Mouse (Mus musculus) hindbrain, embryonic 13.5 days (tissue): ENCODE results near the gene 2410015M20Rik. TPM values are rescaled to one million over a fixed set of nuclear protein-coding genes. Genes with fewer than 3 reads are reported as not detected.
A peak's percentile ranks its signal among the peaks of the same experiment; 100 is the strongest.
"Not testable (repeated sequence)": the region's sequence is repeated elsewhere in the genome, so short reads cannot be mapped to it uniquely, and the experiment has no call there.

Experiments
- ATAC-seq: fragments of 200-750 bp; cut with Nextera tagmentation; 2 replicates; pipeline ENCODE4 v1.8.0; 2017; ENCODE audit warnings: moderate TSS enrichment; ENCODE audit not compliant: low FRiP score
- H3K27ac ChIP-seq: fragments of 300-500 bp; sonication (generic); 2 replicates; pipeline ENCODE4 v1.5.1; 2015; ENCODE audit warnings: inconsistent platforms, mild to moderate bottlenecking, moderate library complexity
- H3K27me3 ChIP-seq: fragments of 300-500 bp; sonication (generic); 2 replicates; pipeline ENCODE4 v1.6.1; 2015; ENCODE audit warnings: mild to moderate bottlenecking, inconsistent platforms
- H3K36me3 ChIP-seq: fragments of 300-500 bp; sonication (generic); 2 replicates; pipeline ENCODE4 v1.6.1; 2015; ENCODE audit warnings: mild to moderate bottlenecking, inconsistent platforms
- H3K4me1 ChIP-seq: fragments of 300-500 bp; sonication (generic); replicated peaks from 2 replicates; pipeline ENCODE4 v1.6.1; 2015; ENCODE audit warnings: inconsistent platforms
- H3K4me2 ChIP-seq: fragments of 300-500 bp; sonication (generic); 2 replicates; pipeline ENCODE4 v1.6.1; 2015; ENCODE audit warnings: inconsistent platforms, mild to moderate bottlenecking, moderate library complexity
- H3K4me3 ChIP-seq: fragments of 300-500 bp; sonication (generic); 2 replicates; pipeline ENCODE4 v1.5.1; 2015; ENCODE audit warnings: mild to moderate bottlenecking, inconsistent platforms
- H3K9ac ChIP-seq: fragments of 300-500 bp; sonication (generic); 2 replicates; pipeline ENCODE4 v1.6.1; 2015; ENCODE audit warnings: mild to moderate bottlenecking, inconsistent platforms
- H3K9me3 ChIP-seq: fragments of 300-500 bp; sonication (generic); 2 replicates; pipeline ENCODE4 v1.6.1; 2016; ENCODE audit warnings: inconsistent platforms
- WGBS: fragments of 180-500 bp; shearing (Covaris S2); methylation state at CpG from one replicate; pipeline ENCODE4 v1.1.7; 2015; 5-methylcytosine and 5-hydroxymethylcytosine counted together
- polyA plus RNA-seq: library from polyadenylated mRNA; unstranded; fragments of >200 nt; fragmentation: Nextera tagmentation; extraction: Ambion mirVana; gene quantifications from 2 replicates; pipeline ENCODE4 v1.2.1, GENCODE M21; 2015

2410015M20Rik gene
- polyA plus RNA-seq, 1 experiment from 2014 or later: 212 TPM

DNA sequence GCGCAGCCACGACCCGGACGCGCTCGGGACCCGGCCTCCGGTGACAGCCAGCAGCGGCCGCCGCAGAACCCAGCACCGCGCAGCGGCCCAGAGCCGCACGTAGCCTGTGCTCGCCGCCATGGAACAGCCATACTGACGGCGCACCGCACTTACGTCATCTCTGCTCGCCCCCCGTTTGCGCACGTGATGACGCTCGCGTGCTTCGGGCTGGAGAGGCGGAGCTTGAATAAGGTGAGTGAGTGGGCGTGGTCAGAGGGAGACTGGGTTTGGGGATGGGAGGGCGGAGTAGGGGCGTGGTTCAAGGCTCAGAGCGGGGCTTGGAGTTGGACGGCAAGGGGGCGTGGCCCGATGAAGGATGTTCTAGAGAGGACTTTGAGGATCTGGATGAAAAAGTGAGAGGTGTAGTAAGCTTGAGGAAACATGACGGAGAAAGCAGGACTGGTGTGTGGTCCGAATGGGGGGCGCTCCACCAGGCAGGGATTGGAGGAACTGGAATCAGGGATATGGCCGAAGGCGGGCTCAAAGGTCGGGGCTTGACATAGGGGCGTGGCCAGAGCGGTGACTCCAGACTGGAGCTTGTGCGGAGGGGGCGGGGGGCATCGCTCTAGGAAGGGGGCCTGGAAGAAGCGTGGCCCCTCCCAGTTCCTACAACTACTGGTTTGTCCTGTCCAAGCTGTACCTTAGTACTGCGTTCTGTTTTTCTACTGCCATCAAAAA is 17.3 kb upstream of the 2410015M20Rik start, which contains the start of gene Lonp1:
Lonp1 (minus strand) TSS at position 134 of the 717 bp plus-strand sequence.
- Histone ChIP-seq H3K9me3 (no peaks in the 10 kb centered on the region), H3K4me1 (peaks cover 32% of the 10 kb centered on the region), H3K9ac (peak within 1 kb of the TSS; percentile 88), H3K4me2 (peak within 1 kb of the TSS; percentile 97), H3K27ac (peak within 1 kb of the TSS; percentile 82), H3K4me3 (peak within 1 kb of the TSS; percentile 93), H3K27me3 (peaks cover 7% of the 10 kb centered on the region; the same call in 1 of the 2 replicates), H3K36me3 (peaks cover 28% of the 10 kb centered on the region)
- WGBS: under 1% methylated on average over 51 of the region's 51 CpGs
- ATAC-seq: peak; percentile 92

DNA sequence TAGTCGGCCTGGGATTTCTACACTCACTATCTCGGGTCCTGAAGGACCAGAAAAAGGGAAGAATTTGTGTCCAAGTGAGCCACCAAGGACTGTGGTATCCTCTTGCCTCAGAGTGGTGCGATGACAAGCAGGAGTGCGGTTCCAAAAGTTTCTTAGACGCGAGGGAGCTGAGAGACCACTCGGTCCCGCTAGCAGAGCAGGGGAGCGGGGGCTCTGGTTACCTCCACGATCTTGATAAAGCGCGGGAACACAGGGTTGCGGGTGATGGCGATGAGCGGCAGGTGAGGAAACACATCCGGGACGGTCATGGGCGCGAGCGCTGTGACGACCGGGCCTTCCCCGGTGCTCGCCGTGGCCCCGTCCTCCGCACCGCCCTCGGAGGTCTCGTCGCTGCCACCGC is 16.7 kb upstream of the 2410015M20Rik start:
- ATAC-seq: no peak; the same call in 1 of the 2 replicates
- H3K27me3 ChIP-seq: peaks cover 4% of the 10 kb centered on the region; the same call in 1 of the 2 replicates
- H3K36me3 ChIP-seq: peaks cover 34% of the 10 kb centered on the region
- peak overlapping the region; percentile 76 for H3K27ac ChIP-seq
- under 1% methylated on average over 32 of the region's 32 CpGs for WGBS
- H3K9ac ChIP-seq: peak overlapping the region; percentile 88
- peak overlapping the region; percentile 93 for H3K4me3 ChIP-seq
- H3K4me2 ChIP-seq: peak overlapping the region; percentile 97
- H3K9me3 ChIP-seq: no peaks in the 10 kb centered on the region
- H3K4me1 ChIP-seq: peaks cover 32% of the 10 kb centered on the region

DNA sequence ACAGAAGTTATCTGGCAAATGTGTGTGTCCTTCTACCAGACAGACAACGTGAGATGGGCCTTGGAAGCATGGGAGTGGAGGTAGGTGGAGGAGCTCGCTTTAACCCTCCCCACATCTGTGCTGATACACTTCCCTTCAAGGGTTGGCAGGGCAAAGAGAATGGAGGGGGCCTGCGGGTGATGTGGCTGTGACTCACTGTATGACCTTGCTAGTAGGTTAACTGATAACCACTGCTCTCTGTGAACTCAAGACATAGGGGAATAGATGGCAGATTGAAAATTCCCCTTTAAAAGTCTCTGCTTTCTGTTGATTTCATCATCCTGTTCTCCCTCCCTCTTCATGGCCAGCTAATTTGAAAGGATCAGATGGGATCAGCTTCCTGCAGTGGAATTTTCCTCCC is 15.9 kb upstream of the 2410015M20Rik start:
- Histone ChIP-seq H3K4me1 (peaks cover 32% of the 10 kb centered on the region), H3K36me3 (peaks cover 41% of the 10 kb centered on the region), H3K4me2 (peak overlapping the region; percentile 97), H3K9me3 (no peaks in the 10 kb centered on the region), H3K9ac (no peak overlapping the region), H3K4me3 (peak overlapping the region; percentile 93), H3K27me3 (peaks cover 4% of the 10 kb centered on the region; the same call in 1 of the 2 replicates), H3K27ac (no peak overlapping the region)
- WGBS: 86% methylated on average over 3 of the region's 3 CpGs
- ATAC-seq: no peak

DNA sequence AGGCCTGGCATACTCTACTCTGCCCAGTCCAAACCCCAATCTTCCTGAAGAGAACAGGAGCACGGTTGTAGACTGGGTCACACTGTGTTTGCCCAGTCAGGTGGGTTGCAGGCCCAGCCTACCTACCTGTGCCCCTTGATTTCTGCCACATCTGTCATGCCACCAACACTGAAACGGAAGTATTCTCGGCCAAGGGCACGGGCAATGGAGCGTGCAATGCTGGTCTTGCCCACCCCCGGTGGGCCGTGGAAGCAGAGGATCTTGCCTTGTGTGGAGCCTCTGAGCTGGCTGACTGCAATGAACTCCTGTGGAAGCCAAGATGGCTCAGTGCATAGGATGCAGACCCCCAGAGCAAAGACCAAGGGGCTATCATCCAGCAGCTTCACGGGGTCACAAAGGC is 8.1 kb upstream of the 2410015M20Rik start:
- Histone ChIP-seq H3K27me3 (no peaks in the 10 kb centered on the region), H3K9ac (no peak overlapping the region), H3K36me3 (peaks cover 85% of the 10 kb centered on the region), H3K27ac (no peak overlapping the region), H3K4me2 (no peak overlapping the region), H3K4me3 (no peak overlapping the region), H3K9me3 (no peaks in the 10 kb centered on the region), H3K4me1 (peaks cover 19% of the 10 kb centered on the region)
- WGBS: 90% methylated on average over 8 of the region's 8 CpGs
- ATAC-seq: no peak

DNA sequence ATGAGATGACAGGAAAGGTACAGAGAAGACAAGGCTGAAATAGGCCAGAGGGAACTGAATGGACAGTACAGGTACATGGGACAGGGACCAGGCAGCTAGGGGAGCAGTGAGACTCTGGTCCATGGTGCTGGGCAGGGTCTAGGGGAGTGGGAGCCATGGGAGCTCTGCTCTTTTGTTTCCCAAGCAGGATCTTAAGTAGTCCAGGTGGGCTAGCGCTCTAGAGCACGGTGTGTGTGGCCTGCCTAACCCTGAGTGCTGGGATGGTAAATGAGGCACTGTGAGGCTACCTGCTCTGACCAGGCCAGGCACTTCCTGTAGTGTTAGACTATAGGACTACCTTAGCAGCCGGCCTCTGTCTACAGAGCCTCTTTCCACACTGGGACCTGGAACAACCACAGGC is 7.2 kb upstream of the 2410015M20Rik start:
- H3K4me2 ChIP-seq: no peak overlapping the region
- WGBS: 79% methylated on average over 3 of the region's 3 CpGs
- H3K4me1 ChIP-seq: peaks cover 22% of the 10 kb centered on the region
- H3K4me3 ChIP-seq: no peak overlapping the region
- no peaks in the 10 kb centered on the region for H3K27me3 ChIP-seq
- no peak overlapping the region for H3K27ac ChIP-seq
- no peak for ATAC-seq
- H3K36me3 ChIP-seq: peaks cover 76% of the 10 kb centered on the region
- H3K9ac ChIP-seq: 0 out of 2 replicates have a peak overlapping the region, but pooled peaks have one; percentile 3
- no peaks in the 10 kb centered on the region for H3K9me3 ChIP-seq

DNA sequence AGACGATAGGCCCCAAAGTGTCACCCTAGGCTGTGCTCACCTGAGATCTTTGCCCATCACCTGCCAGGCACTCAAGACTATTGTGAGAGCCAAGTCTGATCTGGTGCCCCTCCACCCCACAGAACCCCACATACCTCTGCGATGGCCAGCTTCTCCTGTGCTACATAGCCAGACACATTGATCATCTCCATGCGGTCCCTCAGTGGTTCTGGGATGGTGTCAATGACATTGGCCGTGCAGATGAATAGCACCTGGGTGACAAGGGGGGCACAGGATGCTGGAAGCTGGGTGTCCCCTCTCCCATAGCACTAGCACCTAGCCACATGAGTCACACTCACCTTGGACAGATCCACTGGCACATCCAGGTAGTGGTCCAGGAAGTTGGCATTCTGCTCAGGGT is 6.2 kb upstream of the 2410015M20Rik start:
- H3K4me2 ChIP-seq: no peak overlapping the region
- no peak overlapping the region for H3K27ac ChIP-seq
- 0 out of 2 replicates have a peak overlapping the region, but pooled peaks have one; percentile 3 for H3K9ac ChIP-seq
- peaks cover 24% of the 10 kb centered on the region for H3K4me1 ChIP-seq
- H3K4me3 ChIP-seq: no peak overlapping the region
- WGBS: 92% methylated on average over 4 of the region's 4 CpGs
- H3K9me3 ChIP-seq: no peaks in the 10 kb centered on the region
- H3K27me3 ChIP-seq: no peaks in the 10 kb centered on the region
- no peak for ATAC-seq
- H3K36me3 ChIP-seq: peaks cover 67% of the 10 kb centered on the region

DNA sequence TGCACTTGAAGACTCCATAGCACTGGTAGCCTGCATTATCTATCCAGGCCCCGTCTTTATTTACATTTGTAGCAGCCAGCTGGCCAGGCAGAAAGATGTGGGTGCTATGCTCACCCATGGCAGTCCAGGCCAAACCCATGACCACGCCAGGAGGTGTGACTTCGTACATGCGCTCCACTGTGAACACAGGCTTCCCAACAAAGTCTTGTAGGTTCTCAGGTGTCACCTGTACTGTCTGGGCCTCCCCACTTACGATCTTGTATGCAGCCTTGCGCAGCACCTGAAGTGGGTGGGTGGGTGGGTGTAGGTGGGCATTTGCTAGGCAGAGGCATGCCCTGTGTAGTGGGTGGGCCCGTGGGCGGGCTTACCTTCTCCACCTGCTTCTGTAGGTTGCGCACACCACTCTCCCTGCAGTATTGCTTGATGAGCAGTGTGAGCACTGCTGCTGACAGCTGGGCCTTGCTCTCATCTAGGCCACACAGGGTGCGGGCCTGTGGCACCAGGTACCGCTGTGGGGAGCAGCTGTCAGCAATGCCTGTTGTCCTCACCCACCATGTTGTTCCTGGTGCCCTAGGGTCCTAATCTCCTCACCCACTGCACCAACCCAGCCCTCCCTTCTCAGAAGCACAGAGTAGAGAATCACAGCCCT is 5.7 kb upstream of the 2410015M20Rik start:
- Histone ChIP-seq H3K27ac (no peak overlapping the region), H3K4me2 (peak overlapping the region; percentile 92), H3K36me3 (peaks cover 62% of the 10 kb centered on the region), H3K9me3 (no peaks in the 10 kb centered on the region), H3K4me3 (peak overlapping the region; percentile 67; the same call in 1 of the 2 replicates), H3K27me3 (no peaks in the 10 kb centered on the region), H3K9ac (peak overlapping the region; percentile 87), H3K4me1 (peaks cover 30% of the 10 kb centered on the region)
- 90% methylated on average over 11 of the region's 11 CpGs for WGBS
- no peak for ATAC-seq

DNA sequence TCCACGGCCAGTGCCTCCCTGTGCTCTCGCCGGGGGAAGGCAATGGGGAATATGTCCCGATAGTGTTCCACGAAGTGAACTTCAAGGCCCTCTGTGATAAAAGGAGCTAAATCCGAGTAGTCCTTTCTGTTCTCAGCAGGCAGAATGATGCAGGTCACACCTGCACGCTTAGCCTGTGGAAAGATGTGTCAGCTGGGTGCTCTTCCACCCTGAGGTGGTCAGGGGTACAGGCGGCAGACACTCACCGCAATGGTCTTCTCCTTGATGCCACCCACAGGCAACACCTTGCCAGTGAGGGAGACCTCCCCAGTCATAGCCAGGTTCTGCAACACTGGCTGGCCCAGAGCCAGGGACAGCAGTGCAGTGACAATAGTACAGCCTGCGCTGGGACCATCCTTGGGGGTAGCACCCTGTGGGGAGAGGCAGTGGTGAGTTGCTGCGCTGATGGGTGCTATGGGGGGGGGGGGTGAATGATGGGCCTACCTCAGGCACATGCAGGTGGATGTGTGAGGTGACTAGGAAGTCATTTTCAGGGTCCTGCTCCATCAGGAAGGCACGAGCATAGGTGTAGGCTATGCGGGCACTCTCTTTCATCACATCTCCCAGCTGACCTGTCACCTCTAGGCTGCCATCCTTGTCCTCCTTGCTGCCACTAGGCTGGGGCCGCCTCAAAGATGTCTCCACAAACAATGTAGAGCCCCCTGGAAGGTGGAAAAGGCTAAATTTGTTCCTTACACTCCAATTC is 5.0 kb upstream of the 2410015M20Rik start:
- Histone ChIP-seq H3K36me3 (peaks cover 55% of the 10 kb centered on the region), H3K27ac (no peak overlapping the region), H3K27me3 (no peaks in the 10 kb centered on the region), H3K4me2 (peak overlapping the region; percentile 92), H3K9ac (peak overlapping the region; percentile 87), H3K9me3 (no peaks in the 10 kb centered on the region), H3K4me3 (peak overlapping the region; percentile 67), H3K4me1 (peaks cover 33% of the 10 kb centered on the region)
- no peak for ATAC-seq
- 36% methylated on average over 14 of the region's 14 CpGs for WGBS

DNA sequence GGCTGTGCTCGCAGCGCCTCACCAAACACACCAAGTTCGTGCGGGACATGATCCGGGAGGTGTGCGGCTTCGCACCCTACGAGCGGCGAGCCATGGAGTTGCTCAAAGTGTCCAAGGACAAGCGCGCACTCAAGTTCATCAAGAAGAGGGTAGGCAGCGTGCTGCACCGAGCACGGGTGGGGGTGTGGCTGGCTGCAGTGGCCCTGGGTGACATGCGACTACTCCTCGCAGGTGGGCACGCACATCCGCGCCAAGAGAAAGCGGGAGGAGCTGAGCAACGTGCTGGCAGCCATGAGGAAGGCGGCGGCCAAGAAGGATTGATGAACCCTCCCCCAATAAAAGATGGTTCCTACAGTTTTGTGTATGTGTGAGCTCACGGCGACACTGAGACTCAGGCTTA is 4.3 kb upstream of the 2410015M20Rik start:
- peaks cover 48% of the 10 kb centered on the region for H3K36me3 ChIP-seq
- 1% methylated on average over 26 of the region's 26 CpGs for WGBS
- ATAC-seq, H3K9me3 ChIP-seq, H3K27me3 ChIP-seq: not testable (repeated sequence)
- H3K4me3 ChIP-seq: peak overlapping the region; percentile 67
- peaks cover 36% of the 10 kb centered on the region for H3K4me1 ChIP-seq
- peak overlapping the region; percentile 87 for H3K9ac ChIP-seq
- H3K4me2 ChIP-seq: peak overlapping the region; percentile 92
- H3K27ac ChIP-seq: peak overlapping the region; percentile 96

DNA sequence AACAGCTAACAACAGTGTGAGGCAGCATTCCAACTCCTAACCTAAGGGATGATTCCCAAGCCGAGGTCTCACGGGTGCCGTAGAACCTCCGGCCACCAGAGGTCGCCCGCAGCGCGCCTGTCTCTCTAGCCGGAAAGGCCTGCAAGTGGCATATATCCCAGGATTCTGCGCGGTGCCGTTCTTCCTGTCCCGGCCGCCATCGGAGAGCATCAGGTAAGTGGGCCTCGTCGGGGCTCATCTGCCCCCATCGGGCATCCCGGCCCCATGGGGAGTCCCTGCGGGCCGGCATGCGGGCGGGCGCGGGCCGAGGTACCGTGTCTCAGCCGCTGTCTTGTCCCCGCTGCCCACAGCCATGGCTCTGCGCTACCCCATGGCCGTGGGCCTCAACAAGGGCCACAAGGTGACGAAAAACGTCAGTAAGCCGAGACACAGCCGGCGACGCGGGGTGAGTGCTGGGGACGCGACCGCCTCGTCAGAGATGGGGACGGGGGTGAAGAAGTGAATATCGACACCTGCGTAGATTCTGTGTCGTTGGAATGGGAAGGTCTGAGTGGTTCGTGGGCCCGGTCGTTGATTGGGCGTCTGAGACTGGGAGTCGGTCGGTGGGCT is 3.8 kb upstream of the 2410015M20Rik start, which contains the start of gene Rpl36:
Rpl36 (plus strand) TSS at position 181 of the 609 bp plus-strand sequence.
- H3K4me1 ChIP-seq: peaks cover 42% of the 10 kb centered on the region
- no peaks in the 10 kb centered on the region for H3K27me3 ChIP-seq
- no peaks in the 10 kb centered on the region for H3K9me3 ChIP-seq
- peak within 1 kb of the TSS; percentile 96 for H3K27ac ChIP-seq
- WGBS: under 1% methylated on average over 52 of the region's 52 CpGs
- H3K9ac ChIP-seq: peak within 1 kb of the TSS; percentile 87
- ATAC-seq: peak; percentile 57
- peak within 1 kb of the TSS; percentile 92 for H3K4me2 ChIP-seq
- peak within 1 kb of the TSS; percentile 67 for H3K4me3 ChIP-seq
- H3K36me3 ChIP-seq: peaks cover 43% of the 10 kb centered on the region

DNA sequence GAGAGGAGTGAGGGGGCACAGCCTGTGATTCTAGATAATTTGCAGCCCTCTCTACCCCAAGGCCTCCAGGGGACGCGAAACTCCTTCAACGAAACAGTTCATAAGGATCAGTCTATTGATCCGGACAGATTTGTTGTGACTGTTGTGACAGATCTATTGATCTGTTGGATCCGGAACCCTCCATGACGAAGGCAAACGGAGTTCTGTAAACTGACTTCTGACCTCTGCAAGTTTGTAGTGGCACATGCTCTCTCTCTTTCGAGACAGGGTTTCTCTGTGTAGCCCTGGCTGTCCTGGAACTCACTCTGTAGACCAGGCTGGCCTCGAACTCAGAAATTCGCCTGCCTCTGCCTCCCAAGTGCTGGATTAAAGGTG is 3.0 kb upstream of the 2410015M20Rik start:
- H3K36me3 ChIP-seq: peaks cover 38% of the 10 kb centered on the region
- H3K4me1 ChIP-seq: peaks cover 48% of the 10 kb centered on the region
- H3K4me2 ChIP-seq, H3K27ac ChIP-seq, H3K9me3 ChIP-seq, H3K27me3 ChIP-seq, H3K9ac ChIP-seq, H3K4me3 ChIP-seq, ATAC-seq: not testable (repeated sequence)
- 80% methylated on average over 10 of the region's 10 CpGs for WGBS
